In the genomic region with DNA sequence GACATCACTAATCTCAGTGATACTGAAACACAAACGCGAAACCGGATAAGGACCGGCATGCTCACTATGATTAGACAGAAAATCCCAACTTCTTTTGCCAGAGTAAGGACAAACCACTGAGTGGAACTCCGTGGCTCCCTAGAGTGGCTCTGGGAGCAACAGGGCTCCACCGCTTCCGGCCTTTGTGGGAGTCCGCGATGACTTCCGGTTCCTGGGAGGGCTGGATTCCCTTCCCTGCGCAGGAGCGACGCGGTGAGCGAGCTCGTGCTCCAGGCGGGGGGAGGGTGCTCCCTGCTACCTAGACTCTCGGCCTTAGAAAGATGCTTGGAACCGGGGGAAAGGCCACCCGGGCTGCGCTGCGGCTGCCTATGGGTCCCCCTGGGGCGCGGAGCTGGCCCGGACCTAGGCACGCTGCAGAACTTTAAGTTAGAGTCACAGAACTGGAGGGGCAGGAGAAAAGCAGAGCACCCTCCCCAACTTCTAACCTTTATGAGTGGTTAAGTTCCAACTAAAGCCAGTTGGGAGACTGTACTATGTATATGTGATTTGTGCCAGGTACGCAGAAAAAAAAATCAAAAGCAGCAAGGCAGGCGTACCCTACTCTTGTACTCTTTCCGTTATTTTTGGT, we compare ENCODE assay signal across 8 mouse cellular contexts. TPM values are rescaled to one million over a fixed set of nuclear protein-coding genes. Genes with fewer than 3 reads are reported as not detected.
DNase-seq lines count a peak whose midpoint lies in the region; ATAC-seq and TF ChIP-seq lines count a peak whose summit lies in the region.

A gene (plus strand): TSS at position 200 of the 628 bp plus-strand sequence.

- peak within 1 kb of the TSS; percentile 76 for H3K9ac ChIP-seq in ES-Bruce4 (ENCODE audit: low read depth, poor library complexity, severe bottlenecking)
- peak within 1 kb of the TSS; percentile 94 for H3K9ac ChIP-seq in forebrain, embryonic 13.5 days
- peak within 1 kb of the TSS; percentile 79 for H3K9ac ChIP-seq in liver, postnatal 0 days (replicated peaks)
- H3K9ac ChIP-seq in neural tube, embryonic 14.5 days (replicated peaks; ENCODE audit: low read depth, low read length) = peak within 1 kb of the TSS; percentile 87

- H3K4me2 ChIP-seq in forebrain, embryonic 13.5 days = peak within 1 kb of the TSS; percentile 66
- peak within 1 kb of the TSS; percentile 75 for H3K4me2 ChIP-seq in liver, postnatal 0 days (ENCODE audit: low read depth, low read length)
- peak within 1 kb of the TSS; percentile 70 for H3K4me2 ChIP-seq in neural tube, embryonic 14.5 days (ENCODE audit: low read depth, low read length)

- DNase-seq in heart, postnatal 10 days = peak; percentile 93 to 94
- peak; percentile 84 for DNase-seq in large intestine, adult 2 months (ENCODE audit: low read depth, low spot score)
- DNase-seq in liver, postnatal 0 days = peak; percentile 91
- DNase-seq in testis, postnatal 10 days (ENCODE audit: low spot score) = peak; percentile 85

- no peak for TF ChIP-seq EP300 in ES-Bruce4 (IDR thresholded peaks at IDR 0.05; ENCODE audit: insufficient read depth, low read depth, low read length)
- peak; percentile 57; the same call in 1 of the 2 replicates for TF ChIP-seq EP300 in liver, postnatal 0 days (IDR thresholded peaks at IDR 0.05; ENCODE audit: low read depth)

- TF ChIP-seq POLR2A in ES-Bruce4 (IDR thresholded peaks at IDR 0.05; ENCODE audit: insufficient read depth, low read length) = peak; percentile 77

- no peak within 1 kb of the TSS for H3K27ac ChIP-seq in ES-Bruce4 (ENCODE audit: insufficient read depth, low read length)
- H3K27ac ChIP-seq in forebrain, embryonic 13.5 days = 0 out of 2 replicates have a peak within 1 kb of the TSS, but pooled peaks have one; percentile 40
- peak within 1 kb of the TSS; percentile 69 for H3K27ac ChIP-seq in liver, postnatal 0 days (ENCODE audit: low read depth)
- 0 out of 2 replicates have a peak within 1 kb of the TSS, but pooled peaks have one; percentile 23 for H3K27ac ChIP-seq in neural tube, embryonic 14.5 days (ENCODE audit: low read depth, low read length)

- intact Hi-C loops in heart, postnatal 10 days (cut with DNase I) = loop anchor here (2.0 to 5.0 kb wide), 3 partner anchors 40 to 168 kb away; a partner anchor contains a TSS

- TF ChIP-seq CTCF in ES-Bruce4 (IDR thresholded peaks at IDR 0.05; ENCODE audit: low read depth, low read length) = no peak
- TF ChIP-seq CTCF in liver, postnatal 0 days (IDR thresholded peaks at IDR 0.05; ENCODE audit: low read depth) = no peak

- 1% methylated on average over 29 of the region's 29 CpGs for WGBS in forebrain, embryonic 13.5 days
- 1% methylated on average over 29 of the region's 29 CpGs for WGBS in large intestine, adult 2 months
- 1% methylated on average over 29 of the region's 29 CpGs for WGBS in liver, postnatal 0 days (ENCODE audit: insufficient replicate concordance)
- WGBS in neural tube, embryonic 14.5 days = under 1% methylated on average over 28 of the region's 29 CpGs

- H3K4me3 ChIP-seq in ES-Bruce4 (ENCODE audit: low read depth, low read length) = peak within 1 kb of the TSS; percentile 73
- H3K4me3 ChIP-seq in forebrain, embryonic 13.5 days = peak within 1 kb of the TSS; percentile 80
- H3K4me3 ChIP-seq in liver, postnatal 0 days (ENCODE audit: low read depth, low read length) = peak within 1 kb of the TSS; percentile 75
- H3K4me3 ChIP-seq in neural tube, embryonic 14.5 days (ENCODE audit: low read depth, low read length) = peak within 1 kb of the TSS; percentile 79

- peaks cover 8% of the 10 kb centered on the region for H3K36me3 ChIP-seq in ES-Bruce4 (ENCODE audit: control insufficient read depth, insufficient read depth, low read length, poor library complexity, severe bottlenecking)
- peaks cover 15% of the 10 kb centered on the region for H3K36me3 ChIP-seq in forebrain, embryonic 13.5 days (ENCODE audit: poor library complexity, severe bottlenecking)
- H3K36me3 ChIP-seq in liver, postnatal 0 days (replicated peaks; ENCODE audit: insufficient read depth, low read length) = peaks cover 6% of the 10 kb centered on the region; the same call in 1 of the 2 replicates
- H3K36me3 ChIP-seq in neural tube, embryonic 14.5 days (ENCODE audit: control insufficient read depth, insufficient read depth, low read length) = no peaks in the 10 kb centered on the region

- no peaks in the 10 kb centered on the region for H3K27me3 ChIP-seq in ES-Bruce4 (ENCODE audit: control insufficient read depth, insufficient read depth, low read length, poor library complexity, severe bottlenecking)
- H3K27me3 ChIP-seq in forebrain, embryonic 13.5 days = no peaks in the 10 kb centered on the region; the same call in 1 of the 2 replicates
- no peaks in the 10 kb centered on the region for H3K27me3 ChIP-seq in liver, postnatal 0 days (ENCODE audit: insufficient read depth, low read length)
- H3K27me3 ChIP-seq in neural tube, embryonic 14.5 days (ENCODE audit: control insufficient read depth, insufficient read depth, low read length) = no peaks in the 10 kb centered on the region

- H3K4me1 ChIP-seq in ES-Bruce4 (ENCODE audit: control insufficient read depth, insufficient read depth, low read length) = no peaks in the 10 kb centered on the region
- peaks cover 19% of the 10 kb centered on the region for H3K4me1 ChIP-seq in forebrain, embryonic 13.5 days
- peaks cover 14% of the 10 kb centered on the region for H3K4me1 ChIP-seq in liver, postnatal 0 days (ENCODE audit: insufficient read depth)
- H3K4me1 ChIP-seq in neural tube, embryonic 14.5 days (ENCODE audit: control insufficient read depth, insufficient read depth, low read length) = peaks cover 18% of the 10 kb centered on the region

- peak; percentile 100 for ATAC-seq in cerebellum, adult (ENCODE audit: insufficient number of reproducible peaks, low FRiP score, low TSS enrichment)
- ATAC-seq in forebrain, embryonic 13.5 days = peak; percentile 100
- peak; percentile 100 for ATAC-seq in liver, postnatal 0 days
- ATAC-seq in neural tube, embryonic 14.5 days (ENCODE audit: low read depth) = peak; percentile 100

- H3K9me3 ChIP-seq in ES-Bruce4 (replicated peaks; ENCODE audit: control insufficient read depth, insufficient read depth, low read length, poor library complexity, severe bottlenecking) = peaks cover 3% of the 10 kb centered on the region; the same call in 1 of the 2 replicates
- no peaks in the 10 kb centered on the region for H3K9me3 ChIP-seq in forebrain, embryonic 13.5 days (replicated peaks)
- no peaks in the 10 kb centered on the region for H3K9me3 ChIP-seq in liver, postnatal 0 days (ENCODE audit: low read length)
- H3K9me3 ChIP-seq in neural tube, embryonic 14.5 days (ENCODE audit: control insufficient read depth, low read length) = no peaks in the 10 kb centered on the region

RNA-seq across cellular contexts. Expression of the gene that starts here (rescaled TPM):
- 15.6 and 17.9 TPM in 2 replicates for polyA plus RNA-seq in ES-Bruce4 (2011; ENCODE audit: insufficient read depth, insufficient read length, low read depth, missing spikeins)
- polyA plus RNA-seq in forebrain, embryonic 13.5 days (2015; fragmentation: Nextera tagmentation; extraction: Ambion mirVana) = 16.4 and 18.1 TPM in 2 replicates
- 1 to 10 TPM; 6.3 to 7.1 TPM for total RNA-seq in heart, postnatal 10 days (2021)
- 0.78 and 0.86 TPM in 2 replicates for polyA plus RNA-seq in large intestine, adult 2 months (2012; rRNA removed)
- polyA plus RNA-seq in liver, postnatal 0 days (2015; fragmentation: Nextera tagmentation; extraction: Ambion mirVana) = 2.4 and 2.7 TPM in 2 replicates
- polyA plus RNA-seq in neural tube, embryonic 14.5 days (2014; fragmentation: Nextera tagmentation; extraction: Ambion mirVana) = 11.4 and 13.3 TPM in 2 replicates

Comparison
In these comparisons a context has a peak if more than half of its experiments do, and no peak if none do; other contexts are left out.
1. Peak in DNase-seq in large intestine, adult 2 months; RNA of the gene not detected or under 1 TPM.